Mouse (Mus musculus): Measurements from ENCODE around the gene Olfr616.

GRCm38 (mm10) chr7:103600275-103600674 lies 31.3 kb upstream of the Olfr616 start, which contains the start of gene Olfr619:
- TF ChIP-seq FOSL1 (IDR thresholded peaks at IDR 0.05; ENCODE audit: insufficient read depth, low read length, poor library complexity, severe bottlenecking) (no peak), CTCF (IDR thresholded peaks at IDR 0.05; ENCODE audit: control insufficient read depth, insufficient read depth, insufficient read length) (no peak), MYOG (IDR thresholded peaks at IDR 0.05; ENCODE audit: control insufficient read depth, extremely low read depth, insufficient read length) (no peak)
